In the genomic region with DNA sequence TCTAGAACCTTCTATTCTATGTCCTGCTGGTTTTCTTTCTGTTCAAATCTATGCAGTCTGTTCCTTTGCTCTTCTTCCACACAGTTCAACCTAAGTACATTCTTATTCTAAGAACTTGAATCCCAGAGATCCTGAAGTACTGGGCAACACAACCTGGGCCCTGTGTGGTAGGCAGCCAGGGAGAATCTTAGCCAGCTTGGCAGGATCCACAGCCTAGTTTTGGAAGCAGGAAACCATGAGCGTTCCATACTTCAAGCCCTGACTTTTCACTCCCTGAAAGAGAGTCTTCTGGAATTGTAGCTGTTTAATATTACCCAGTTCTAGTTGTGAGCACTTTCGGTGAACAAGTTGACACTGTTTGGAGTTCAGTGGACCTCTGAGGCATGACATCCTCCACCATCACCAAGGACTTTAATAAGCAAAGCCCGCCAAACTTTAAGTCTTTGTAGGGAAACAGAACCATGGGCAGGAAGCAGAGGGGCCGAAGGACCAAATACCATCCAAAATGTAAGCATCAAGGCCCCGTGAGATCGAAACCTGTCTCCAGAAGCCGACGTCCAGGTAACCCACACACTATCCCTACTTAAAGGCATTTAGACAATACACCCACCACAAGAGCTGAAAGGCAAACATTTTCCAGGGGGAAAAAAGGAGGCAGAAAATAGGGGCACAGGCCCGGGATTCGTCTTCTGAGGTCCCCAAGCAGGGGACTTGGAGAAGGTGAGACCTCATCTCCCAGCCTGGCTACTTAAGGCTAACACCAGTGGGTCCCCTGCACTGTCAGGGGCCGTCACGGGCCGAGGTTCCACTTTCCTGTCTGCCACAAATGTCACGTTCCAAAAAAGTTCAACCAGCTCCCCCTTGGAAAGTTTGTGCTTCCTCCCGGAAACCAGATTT, we compare ENCODE assay signal across 8 mouse cellular contexts. TPM values are rescaled to one million over a fixed set of nuclear protein-coding genes. Genes with fewer than 3 reads are reported as not detected.
DNase-seq lines count a peak whose midpoint lies in the region; ATAC-seq and TF ChIP-seq lines count a peak whose summit lies in the region.

No protein-coding gene starts in this region.

- H3K36me3 ChIP-seq in hindbrain, embryonic 12.5 days: no peaks in the 10 kb centered on the region
- no peaks in the 10 kb centered on the region for H3K36me3 ChIP-seq in liver, embryonic 16.5 days (ENCODE audit: control insufficient read depth, insufficient read depth)

- peak overlapping the region; percentile 16; the same call in 1 of the 2 replicates for H3K27ac ChIP-seq in cerebellum, adult 2 months (ENCODE audit: insufficient read depth, low read length)
- H3K27ac ChIP-seq in bone marrow macrophage, adult 2 months (ENCODE audit: insufficient read depth, low read depth, low read length): no peak overlapping the region
- peak overlapping the region; percentile 71 for H3K27ac ChIP-seq in hindbrain, embryonic 12.5 days
- H3K27ac ChIP-seq in liver, embryonic 16.5 days (ENCODE audit: low read length): no peak overlapping the region

- peak overlapping the region; percentile 71 for H3K4me3 ChIP-seq in cerebellum, adult 2 months (replicated peaks; ENCODE audit: insufficient read depth, low read depth, low read length)
- peak overlapping the region; percentile 90 for H3K4me3 ChIP-seq in bone marrow macrophage, adult 2 months (ENCODE audit: insufficient read depth, low read length)
- H3K4me3 ChIP-seq in hindbrain, embryonic 12.5 days: peak overlapping the region; percentile 74
- peak overlapping the region; percentile 61 for H3K4me3 ChIP-seq in liver, embryonic 16.5 days (ENCODE audit: low read depth, low read length)

- no peaks in the 10 kb centered on the region; the same call in 1 of the 2 replicates for H3K27me3 ChIP-seq in cerebellum, adult 2 months (ENCODE audit: control insufficient read depth, insufficient read depth, low read length)
- no peaks in the 10 kb centered on the region for H3K27me3 ChIP-seq in hindbrain, embryonic 12.5 days
- H3K27me3 ChIP-seq in liver, embryonic 16.5 days (ENCODE audit: control insufficient read depth, insufficient read depth, low read depth, low read length): peaks cover 19% of the 10 kb centered on the region

- no peak for ATAC-seq in hindbrain, embryonic 12.5 days (ENCODE audit: low FRiP score)
- no peak for ATAC-seq in liver, embryonic 16.5 days (ENCODE audit: low read depth)

- peak in 1 of 2 experiments; percentile 13 for DNase-seq in cerebellum, adult 2 months
- DNase-seq in cerebellum, adult 9-11 months: no peak
- DNase-seq in cerebellum, adult 8-10 months: no peak
- DNase-seq in yolk sac, embryonic 10.5 days (ENCODE audit: low spot score): no peak
- DNase-seq in spleen, adult 18-20 months: no peak

- no peak for TF ChIP-seq CTCF in cerebellum, adult 2 months (IDR thresholded peaks at IDR 0.05; ENCODE audit: borderline replicate concordance, insufficient read depth, low read depth, low read length)
- TF ChIP-seq CTCF in bone marrow macrophage, adult 2 months (IDR thresholded peaks at IDR 0.05; ENCODE audit: low read depth, low read length): no peak

- peak overlapping the region; percentile 80 for H3K4me2 ChIP-seq in hindbrain, embryonic 12.5 days (replicated peaks)
- H3K4me2 ChIP-seq in liver, embryonic 16.5 days (ENCODE audit: low read depth, low read length): peak overlapping the region; percentile 38

- H3K9ac ChIP-seq in hindbrain, embryonic 12.5 days: peak overlapping the region; percentile 88
- no peak overlapping the region; the same call in 1 of the 2 replicates for H3K9ac ChIP-seq in liver, embryonic 16.5 days (ENCODE audit: low read depth, low read length)

- H3K9me3 ChIP-seq in hindbrain, embryonic 12.5 days (replicated peaks): no peaks in the 10 kb centered on the region
- H3K9me3 ChIP-seq in liver, embryonic 16.5 days (replicated peaks; ENCODE audit: control insufficient read depth, low read length): no peaks in the 10 kb centered on the region

- peaks cover 11% of the 10 kb centered on the region for H3K4me1 ChIP-seq in cerebellum, adult 2 months (ENCODE audit: control insufficient read depth, insufficient read depth, low read length)
- peaks cover 49% of the 10 kb centered on the region for H3K4me1 ChIP-seq in bone marrow macrophage, adult 2 months (ENCODE audit: control insufficient read depth, insufficient read depth, low read length)
- peaks cover 48% of the 10 kb centered on the region for H3K4me1 ChIP-seq in hindbrain, embryonic 12.5 days
- H3K4me1 ChIP-seq in liver, embryonic 16.5 days (ENCODE audit: control insufficient read depth, low read depth, low read length): no peaks in the 10 kb centered on the region

- no peak for TF ChIP-seq POLR2A in cerebellum, adult 2 months (IDR thresholded peaks at IDR 0.05; ENCODE audit: borderline replicate concordance, insufficient read depth, low read length)
- no peak for TF ChIP-seq POLR2A in bone marrow macrophage, adult 2 months (IDR thresholded peaks at IDR 0.05; ENCODE audit: borderline replicate concordance, low read depth, low read length)

- 32% methylated on average over 15 of the region's 15 CpGs for WGBS in cerebellum, adult 2 months
- WGBS in hindbrain, embryonic 12.5 days: 10% methylated on average over 15 of the region's 15 CpGs
- 13% methylated on average over 15 of the region's 15 CpGs for WGBS in liver, embryonic 16.5 days (ENCODE audit: insufficient replicate concordance)

RNA-seq across cellular contexts. Expression of a gene that starts 31.3 kb away (rescaled TPM):
- polyA plus RNA-seq in cerebellum, adult 2 months (2012; rRNA removed): 10.1 and 10.3 TPM in 2 replicates
- polyA plus RNA-seq in bone marrow macrophage, adult 2 months (2012; ENCODE audit: insufficient read depth, insufficient read length, missing spikeins): 0.37 and 0.46 TPM in 2 replicates
- 18.2 and 18.4 TPM in 2 replicates for polyA plus RNA-seq in hindbrain, embryonic 12.5 days (2016; fragmentation: Nextera tagmentation; extraction: Ambion mirVana)
- 1.7 and 2.4 TPM in 2 replicates for polyA plus RNA-seq in liver, embryonic 16.5 days (2015; fragmentation: Nextera tagmentation; extraction: Ambion mirVana)

Comparison
In these comparisons a context has a peak if more than half of its experiments do, and no peak if none do; other contexts are left out.
1. H3K27ac ChIP-seq: peak in cerebellum, adult 2 months (single experiment) and hindbrain, embryonic 12.5 days (single experiment); none in bone marrow macrophage, adult 2 months (single experiment) and liver, embryonic 16.5 days (single experiment).
2. Peak in every context shown above with its lines, with median percentiles within 50 percentile points of each other: H3K4me3 ChIP-seq.